Mouse (Mus musculus) gastrocnemius, postnatal 25 days (tissue): ENCODE data around the gene Gm43552. TPM values are rescaled to one million over a fixed set of nuclear protein-coding genes. Genes with fewer than 3 reads are reported as not detected.
"Not testable (repeated sequence)": the region's sequence is repeated elsewhere in the genome, so short reads cannot be mapped to it uniquely, and the experiment has no call there.

Experiments used
- DNase-seq: peaks from one replicate; pipeline ENCODE4 v3.0.0; 2022
- long read RNA-seq, 2 experiments: library from polyadenylated mRNA; stranded (forward); transcript quantifications; one replicate each; pipeline ENCODE4 v2.0.0; 2021
- total RNA-seq, 2 experiments: library from RNA; stranded (reverse); gene quantifications; 1 replicate in 1 of 2; 2 replicates in 1 of 2; pipeline ENCODE4 v1.2.3; 2021

The Gm43552 gene
- total RNA-seq: 1 to 10 TPM in 1 of 2 experiments, not detected in 1; 2.6 TPM
- long read RNA-seq, experiment 1: 0 reads
- long read RNA-seq, experiment 2, partial matches to known transcripts: 0 of 1 reads
- long read RNA-seq, experiment 2, other reads (novel, unspliced or antisense): 1 of 1 reads

- peak; percentile 97 for DNase-seq
Observed at GRCm38 (mm10) chr5:65492716-65493531, at the start of gene Gm43552. TSS of gene Gm43552 (minus strand) at chr5:65492833.

GRCm38 (mm10) chr5:65541889-65542288 lies 49.3 kb upstream of the Gm43552 start:
- no peak for DNase-seq

- DNase-seq: no peak
Observed at GRCm38 (mm10) chr5:65539786-65540185, 47.2 kb upstream of the Gm43552 start.

GRCm38 (mm10) chr5:65538829-65539228 lies 46.2 kb upstream of the Gm43552 start:
- DNase-seq: no peak

- DNase-seq: no peak
Observed at GRCm38 (mm10) chr5:65538121-65538520, 45.5 kb upstream of the Gm43552 start.

- no peak for DNase-seq
Observed at GRCm38 (mm10) chr5:65537420-65538071, 44.9 kb upstream of the Gm43552 start.

GRCm38 (mm10) chr5:65536751-65537419 lies 44.3 kb upstream of the Gm43552 start, which contains the start of the genes Smim14 and Ube2k:
TSS of gene Smim14 (minus strand) at chr5:65537184.
TSS of gene Ube2k (plus strand) at chr5:65537233.
- peak; percentile 92 for DNase-seq

- not testable (repeated sequence) for DNase-seq
Observed at GRCm38 (mm10) chr5:65536068-65536465, 43.4 kb upstream of the Gm43552 start.

GRCm38 (mm10) chr5:65535457-65536067 lies 42.9 kb upstream of the Gm43552 start:
- no peak for DNase-seq

GRCm38 (mm10) chr5:65534496-65534895 lies 41.9 kb upstream of the Gm43552 start:
- DNase-seq: no peak

GRCm38 (mm10) chr5:65531283-65531682 lies 38.6 kb upstream of the Gm43552 start:
- no peak for DNase-seq

GRCm38 (mm10) chr5:65525674-65526443 lies 33.2 kb upstream of the Gm43552 start:
- DNase-seq: no peak

- DNase-seq: no peak
Observed at GRCm38 (mm10) chr5:65524831-65525230, 32.2 kb upstream of the Gm43552 start.

GRCm38 (mm10) chr5:65521803-65522202 lies 29.2 kb upstream of the Gm43552 start:
- DNase-seq: no peak

- no peak for DNase-seq
Observed at GRCm38 (mm10) chr5:65514635-65515278, 22.1 kb upstream of the Gm43552 start.

GRCm38 (mm10) chr5:65513506-65513905 lies 20.9 kb upstream of the Gm43552 start:
- DNase-seq: no peak

- peak; percentile 23 for DNase-seq
Observed at GRCm38 (mm10) chr5:65508395-65508794, 15.8 kb upstream of the Gm43552 start.

- DNase-seq: no peak
Observed at GRCm38 (mm10) chr5:65505786-65506185, 13.2 kb upstream of the Gm43552 start.

GRCm38 (mm10) chr5:65501407-65501806 lies 8.8 kb upstream of the Gm43552 start:
- no peak for DNase-seq

GRCm38 (mm10) chr5:65500231-65500630 lies 7.6 kb upstream of the Gm43552 start:
- DNase-seq: no peak
